Mouse (Mus musculus) spleen, adult 2 months (tissue): Measurements from ENCODE around the gene Grm2.

Source experiments
- CTCF ChIP-seq: fragments of 200-500 bp; IDR thresholded peaks from 2 replicates; pipeline ENCODE4 v1.5.1; 2011; ENCODE audit warnings: mild to moderate bottlenecking, inconsistent platforms; ENCODE audit not compliant: insufficient read depth, insufficient read length, insufficient replicate concordance; ENCODE audit errors: extremely low read depth
- POLR2A ChIP-seq: fragments of 200-500 bp; IDR thresholded peaks from 2 replicates; pipeline ENCODE4 v1.6.1; 2011; ENCODE audit warnings: low read depth, low read length, inconsistent platforms

DNA sequence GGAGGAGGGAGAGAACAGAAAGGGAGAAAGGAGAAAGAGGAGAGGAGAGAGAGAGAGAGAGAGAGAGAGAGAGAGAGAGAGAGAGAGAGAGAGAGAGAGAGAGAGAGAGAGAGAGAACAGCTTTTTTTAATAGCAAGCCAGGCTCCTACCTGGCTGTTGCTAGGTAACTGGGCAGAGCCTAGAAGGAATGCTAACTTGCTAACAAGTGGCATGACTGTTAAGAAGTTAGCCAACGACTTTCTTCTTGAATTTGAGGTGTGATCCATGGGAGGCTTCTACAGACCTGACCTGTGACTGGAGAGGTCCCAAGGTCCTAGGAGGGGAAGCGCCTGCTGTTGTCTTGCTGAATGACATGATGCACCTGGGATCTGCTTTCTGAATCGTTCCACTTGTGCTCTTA lies 41.3 kb downstream of the Grm2 start:
- TF ChIP-seq POLR2A (no peak), CTCF (no peak)
